Mouse (Mus musculus): ENCODE measurements around the gene Pcsk6.
A peak's percentile ranks its signal among the peaks of the same experiment; 100 is the strongest.
"Not testable (repeated sequence)": the region's sequence is repeated elsewhere in the genome, so short reads cannot be mapped to it uniquely, and the experiment has no call there.

Pcsk6 gene

GRCm38 (mm10) chr7:65934238-65934970 lies 72.9 kb downstream of the Pcsk6 start:
- ATAC-seq (ENCODE audit: insufficient number of reproducible peaks, low FRiP score, low TSS enrichment), result not testable (repeated sequence)

- no peak for ATAC-seq (ENCODE audit: insufficient number of reproducible peaks, low FRiP score, low TSS enrichment)
Measured at GRCm38 (mm10) chr7:65935211-65935610, 73.7 kb downstream of the Pcsk6 start.

GRCm38 (mm10) chr7:65940988-65941387 lies 79.5 kb downstream of the Pcsk6 start:
- ATAC-seq (ENCODE audit: insufficient number of reproducible peaks, low FRiP score, low TSS enrichment), result no peak

DNA sequence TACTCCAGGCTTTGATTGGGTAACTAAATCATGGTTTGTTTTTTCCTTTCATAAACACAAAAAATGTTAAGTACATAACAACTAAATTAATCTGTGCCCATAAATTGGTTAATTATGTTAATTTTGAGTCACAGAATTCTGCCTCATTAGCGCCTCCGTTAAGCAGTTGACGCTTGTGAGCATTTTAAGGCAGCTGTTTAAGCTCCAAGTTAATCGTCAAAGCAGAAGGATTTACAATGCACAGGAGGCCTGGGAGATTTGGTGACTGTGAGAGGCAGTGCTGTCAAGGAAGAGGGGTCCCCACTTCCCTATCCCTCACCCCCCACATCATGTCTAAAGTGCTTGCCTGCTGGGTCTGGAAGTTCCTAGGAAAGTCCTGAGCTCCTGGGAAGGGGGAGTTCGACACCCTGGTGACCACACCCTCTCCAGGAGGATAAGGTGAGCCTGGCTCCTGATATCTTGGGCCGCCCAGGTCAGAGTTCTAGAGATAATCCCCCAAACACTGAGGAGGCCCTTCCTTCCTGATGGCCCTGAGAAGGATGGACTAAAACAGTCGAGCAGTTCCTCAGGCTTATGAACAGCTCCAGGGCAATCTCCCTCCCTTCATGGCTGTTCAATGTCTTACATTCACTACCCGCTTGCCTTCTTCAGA lies 83.9 kb downstream of the Pcsk6 start:
- ATAC-seq (ENCODE audit: insufficient number of reproducible peaks, low FRiP score, low TSS enrichment), result no peak

- ATAC-seq (ENCODE audit: insufficient number of reproducible peaks, low FRiP score, low TSS enrichment), result no peak
Measured at GRCm38 (mm10) chr7:65946397-65946796, 84.9 kb downstream of the Pcsk6 start.

DNA sequence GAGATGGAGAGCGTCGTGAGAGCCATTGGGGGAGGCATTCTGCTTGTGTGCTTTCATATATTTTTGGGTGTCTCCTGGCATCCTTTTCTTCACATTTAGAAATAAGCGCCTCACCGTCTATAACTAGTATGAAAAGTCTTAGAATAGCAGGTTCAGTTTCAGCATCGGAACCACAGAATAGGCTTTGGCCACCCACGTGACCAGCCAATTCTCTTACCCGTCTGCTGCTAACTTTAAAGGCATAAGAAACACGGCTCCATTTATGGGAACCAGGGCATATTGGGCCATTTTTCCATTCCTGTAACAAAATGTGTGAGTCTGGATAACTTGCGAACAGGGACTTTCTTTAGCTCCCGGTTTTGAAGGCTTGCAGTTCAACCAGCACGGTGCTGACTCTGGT lies 87.4 kb downstream of the Pcsk6 start:
- no peak for ATAC-seq (ENCODE audit: insufficient number of reproducible peaks, low FRiP score, low TSS enrichment)

DNA sequence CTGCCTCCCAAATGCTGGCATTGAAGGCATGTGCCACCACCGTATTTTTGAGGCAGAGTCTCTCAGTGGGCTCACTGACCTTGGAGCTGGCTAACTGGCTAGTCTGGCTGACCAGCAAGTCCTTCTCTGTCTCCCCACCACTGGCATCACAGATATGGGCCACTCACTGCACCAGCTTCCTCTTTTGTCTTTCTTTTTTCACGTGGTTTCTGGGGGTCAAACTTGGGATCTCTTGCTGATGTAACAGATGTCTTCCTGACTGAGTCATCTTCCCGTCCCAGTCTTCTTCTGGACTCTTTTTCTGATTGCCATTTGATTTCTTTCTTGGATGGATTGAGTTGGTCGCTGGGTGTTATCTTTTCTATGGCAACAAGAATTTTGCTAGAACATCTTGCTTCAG lies 93.0 kb downstream of the Pcsk6 start:
- no peak for ATAC-seq (ENCODE audit: insufficient number of reproducible peaks, low FRiP score, low TSS enrichment)

DNA sequence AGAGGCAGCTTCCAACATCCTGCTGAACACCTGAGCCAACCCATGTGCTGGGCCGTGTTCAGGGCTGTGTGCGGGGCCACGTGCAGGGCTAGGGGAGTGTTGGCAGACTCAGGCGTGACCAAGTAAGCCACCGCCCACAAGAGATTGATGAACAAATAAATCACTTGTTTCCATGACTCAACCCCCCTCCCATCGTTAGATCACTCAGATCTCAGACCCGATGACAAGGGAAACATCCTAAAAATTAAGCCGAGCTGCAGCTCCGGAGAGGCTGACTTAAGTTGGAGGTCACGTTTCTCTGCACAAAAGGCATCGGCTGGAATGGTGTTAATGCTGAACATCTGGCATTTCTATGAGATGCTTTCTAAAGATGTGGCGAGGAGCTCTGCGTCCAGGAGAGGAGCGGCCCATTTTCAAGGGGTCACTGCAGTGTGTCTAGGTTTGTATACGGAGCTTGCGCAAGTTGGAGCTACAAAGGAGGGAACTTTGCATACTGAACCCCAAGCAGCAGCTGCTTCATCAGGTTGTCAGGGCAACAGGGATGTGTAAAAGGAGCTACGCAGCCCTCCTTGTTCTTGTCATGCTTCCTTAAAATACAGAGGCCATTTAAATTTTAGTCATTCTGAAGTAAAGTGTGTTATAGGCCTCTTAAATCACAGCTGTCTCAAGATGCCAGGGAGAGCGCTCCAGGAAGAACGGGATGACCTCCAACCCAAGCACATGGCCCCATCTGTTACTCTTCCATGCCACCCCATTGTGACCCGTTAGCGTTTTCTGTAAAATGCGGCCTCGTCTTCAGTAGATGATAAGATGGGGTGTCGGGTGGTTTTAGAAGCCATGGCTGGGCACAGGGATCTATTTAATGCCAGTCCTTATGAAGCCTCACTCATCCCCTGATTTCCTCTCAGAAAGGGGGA lies 94.0 kb downstream of the Pcsk6 start:
- no peak for ATAC-seq (ENCODE audit: insufficient number of reproducible peaks, low FRiP score, low TSS enrichment)

GRCm38 (mm10) chr7:65957245-65957644 lies 95.7 kb downstream of the Pcsk6 start:
- no peak for ATAC-seq (ENCODE audit: insufficient number of reproducible peaks, low FRiP score, low TSS enrichment)

DNA sequence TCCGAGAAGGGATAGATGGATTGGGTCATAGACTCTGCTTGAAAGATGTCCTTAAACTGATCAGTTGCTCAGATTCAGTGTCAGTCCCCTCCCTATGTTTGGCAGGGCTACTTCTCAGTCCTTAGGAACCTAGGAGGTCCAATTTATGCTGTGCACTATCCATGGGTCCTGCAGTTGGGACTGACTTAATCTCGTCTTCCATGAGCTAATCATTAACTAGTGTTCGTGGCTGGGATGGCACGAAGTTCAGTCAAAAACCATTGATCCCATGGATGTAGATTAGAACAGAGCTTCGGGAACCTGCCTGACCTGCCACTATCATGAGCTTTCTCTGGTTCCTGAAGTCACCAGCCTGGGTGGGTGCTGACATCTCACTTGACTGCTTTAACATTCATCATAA lies 96.6 kb downstream of the Pcsk6 start:
- no peak for ATAC-seq (ENCODE audit: insufficient number of reproducible peaks, low FRiP score, low TSS enrichment)

GRCm38 (mm10) chr7:65959221-65959924 lies 97.8 kb downstream of the Pcsk6 start:
- no peak for ATAC-seq (ENCODE audit: insufficient number of reproducible peaks, low FRiP score, low TSS enrichment)

DNA sequence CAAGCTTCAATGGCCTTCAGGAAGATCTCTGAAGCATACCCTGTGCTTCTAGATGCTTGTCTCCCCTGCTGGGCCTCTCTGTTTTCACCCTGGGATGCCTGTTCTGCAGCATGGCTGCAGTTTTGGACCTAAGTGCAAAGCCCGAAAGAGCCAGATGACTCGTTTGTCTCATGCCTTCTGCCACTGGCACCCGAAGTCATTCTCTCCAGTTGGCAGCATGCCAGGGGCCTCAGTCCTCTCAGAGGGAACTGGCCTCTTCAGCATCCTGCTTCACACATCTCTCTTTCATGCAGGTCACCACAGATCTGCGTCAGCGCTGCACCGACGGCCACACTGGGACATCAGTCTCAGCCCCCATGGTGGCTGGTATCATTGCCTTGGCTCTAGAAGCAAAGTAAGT lies 101.1 kb downstream of the Pcsk6 start:
- ATAC-seq (ENCODE audit: insufficient number of reproducible peaks, low FRiP score, low TSS enrichment), result peak; percentile 27; the same call in 1 of the 2 replicates

DNA sequence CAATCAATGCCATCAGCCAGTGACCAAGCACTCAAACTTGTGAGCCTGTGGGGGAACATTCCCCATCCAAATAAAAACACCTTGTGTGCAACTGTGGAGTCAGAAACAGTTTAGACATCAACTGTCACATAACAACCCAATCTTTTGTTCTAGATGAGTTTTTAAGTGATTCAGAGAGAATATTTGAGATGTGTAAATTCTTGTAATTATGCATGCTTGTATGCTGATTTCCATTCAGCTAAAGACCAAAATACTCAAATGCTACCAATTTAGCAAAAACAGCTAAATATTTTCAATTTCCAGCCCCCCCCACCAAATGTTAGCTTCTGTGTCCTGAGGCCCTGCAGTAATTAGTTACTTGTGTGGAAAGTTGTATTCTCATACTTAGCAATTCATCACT lies 102.9 kb downstream of the Pcsk6 start:
- no peak for ATAC-seq (ENCODE audit: insufficient number of reproducible peaks, low FRiP score, low TSS enrichment)

GRCm38 (mm10) chr7:65971301-65971700 lies 109.8 kb downstream of the Pcsk6 start:
- no peak for ATAC-seq (ENCODE audit: insufficient number of reproducible peaks, low FRiP score, low TSS enrichment)

DNA sequence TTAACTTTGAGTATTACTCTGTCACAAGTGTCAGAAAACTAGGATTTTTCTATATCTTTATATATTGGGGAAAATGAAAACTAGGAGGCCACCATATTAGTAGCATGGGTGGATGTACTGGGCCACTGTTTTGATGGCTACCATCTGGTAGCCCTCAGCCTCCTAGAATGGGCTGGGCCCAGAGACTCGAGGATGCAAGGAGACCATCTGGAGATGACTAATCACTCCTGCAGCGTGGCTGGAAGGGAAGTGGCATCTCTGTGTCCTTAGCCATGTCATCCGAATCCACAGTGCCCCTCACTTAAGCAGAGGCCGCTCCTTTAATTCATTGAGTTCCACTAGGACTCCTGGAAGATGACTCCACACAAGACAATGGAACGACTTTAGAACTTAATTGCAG lies 115.8 kb downstream of the Pcsk6 start:
- no peak for ATAC-seq (ENCODE audit: insufficient number of reproducible peaks, low FRiP score, low TSS enrichment)

- ATAC-seq (ENCODE audit: insufficient number of reproducible peaks, low FRiP score, low TSS enrichment), result no peak
Measured at GRCm38 (mm10) chr7:65977977-65978376, 116.4 kb downstream of the Pcsk6 start.

DNA sequence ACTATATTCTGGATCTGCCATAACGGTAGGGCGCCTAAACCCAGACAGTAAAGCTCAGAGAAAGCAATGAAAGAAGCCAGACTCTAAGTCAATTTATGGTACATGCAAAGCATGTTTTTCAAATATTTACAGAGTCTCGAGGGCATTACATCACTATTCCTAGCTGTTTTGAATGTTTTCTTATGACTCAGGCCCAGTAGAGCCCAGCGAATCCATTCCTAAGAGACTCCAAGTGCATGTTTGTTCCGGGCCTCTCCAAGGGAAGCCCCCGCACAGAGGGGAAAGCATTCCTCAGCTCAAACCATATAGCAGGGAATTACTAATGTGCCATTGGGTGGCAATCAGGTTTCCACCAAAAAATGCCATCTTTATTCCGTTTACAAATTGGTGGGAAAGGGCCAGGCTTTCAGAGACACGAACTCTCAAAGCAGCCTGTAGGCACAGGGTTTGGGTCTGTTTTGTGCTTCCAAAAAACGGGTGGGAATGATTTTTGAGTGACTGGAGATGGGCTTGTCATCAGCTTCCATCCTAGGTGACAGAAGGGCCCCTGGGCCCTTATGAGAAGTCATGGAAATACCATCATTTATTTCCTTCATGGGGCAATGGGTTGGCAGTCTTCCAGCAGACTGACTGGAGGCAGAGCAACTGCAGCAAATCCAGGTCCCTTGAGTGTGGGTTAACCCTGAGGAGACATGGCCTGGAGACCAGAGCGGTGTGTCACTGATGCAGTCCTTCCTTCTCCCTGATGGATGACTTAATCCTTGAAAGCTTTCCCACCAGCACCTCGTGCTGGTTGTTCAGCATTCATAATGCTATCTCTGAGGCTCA lies 117.7 kb downstream of the Pcsk6 start:
- no peak for ATAC-seq (ENCODE audit: insufficient number of reproducible peaks, low FRiP score, low TSS enrichment)

DNA sequence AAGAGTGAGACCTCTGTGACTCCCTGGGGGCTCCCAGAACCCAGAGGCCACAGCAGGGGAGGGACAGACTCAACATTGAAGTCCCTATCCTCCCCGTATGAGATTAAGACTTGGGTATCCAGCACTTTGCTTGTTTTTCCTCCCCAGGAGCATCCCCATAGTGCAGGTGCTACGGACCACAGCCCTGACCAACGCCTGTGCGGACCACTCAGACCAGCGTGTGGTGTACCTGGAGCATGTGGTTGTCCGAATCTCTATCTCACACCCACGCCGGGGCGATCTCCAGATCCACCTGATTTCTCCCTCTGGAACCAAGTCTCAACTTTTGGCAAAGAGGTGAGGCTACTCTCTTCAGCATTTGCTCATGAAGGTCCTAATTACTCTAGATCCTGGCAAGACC lies 118.5 kb downstream of the Pcsk6 start:
- no peak for ATAC-seq (ENCODE audit: insufficient number of reproducible peaks, low FRiP score, low TSS enrichment)

- no peak for ATAC-seq (ENCODE audit: insufficient number of reproducible peaks, low FRiP score, low TSS enrichment)
Measured at GRCm38 (mm10) chr7:65982057-65982456, 120.5 kb downstream of the Pcsk6 start.

DNA sequence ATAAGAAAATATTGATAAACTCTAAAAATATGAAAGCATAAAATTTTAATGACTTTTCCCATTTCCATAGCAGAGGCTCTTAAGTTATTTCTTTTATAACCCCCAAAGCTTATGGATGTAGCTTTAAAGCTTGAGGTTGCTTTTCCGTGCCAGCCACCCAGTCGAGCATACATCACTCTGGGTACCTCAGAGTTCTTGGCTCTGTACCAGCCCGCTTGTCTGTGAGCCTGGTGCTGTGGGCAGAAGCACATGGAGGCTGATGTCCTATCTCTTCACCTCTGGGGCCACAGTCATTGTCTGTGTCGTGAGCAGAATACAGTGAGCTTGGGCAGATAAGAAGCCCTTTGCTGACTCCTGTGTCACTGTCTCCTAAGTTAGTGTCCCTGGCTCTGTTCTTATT lies 126.7 kb downstream of the Pcsk6 start:
- ATAC-seq (ENCODE audit: insufficient number of reproducible peaks, low FRiP score, low TSS enrichment), result no peak
